Mouse (Mus musculus) ES-E14 (cell line): ENCODE results near the gene Nmnat1. TPM values are rescaled to one million over a fixed set of nuclear protein-coding genes. Genes with fewer than 3 reads are reported as not detected.

Experiments
- DNase-seq: peaks from one replicate; pipeline ENCODE4 v3.0.0-alpha.2; 2013; ENCODE audit warnings: low read depth, low spot score
- H3K27ac ChIP-seq: 2 replicates; pipeline ENCODE4 v1.5.1; 2012; ENCODE audit warnings: low read depth, mild to moderate bottlenecking, low read length, moderate library complexity, mixed read lengths; ENCODE audit not compliant: poor library complexity, insufficient read depth, severe bottlenecking
- H3K36me3 ChIP-seq: 2 replicates; pipeline ENCODE4 v1.6.1; 2012; ENCODE audit warnings: mild to moderate bottlenecking, low read length, moderate library complexity, mixed read lengths; ENCODE audit not compliant: control insufficient read depth, poor library complexity, insufficient read depth, severe bottlenecking
- H3K4me1 ChIP-seq, 2 experiments: fragments of 150-350 bp in 1 of 2; sonication (generic) in 1 of 2; 2 replicates each; pipeline ENCODE4 v1.6.1; 2012; ENCODE audit warnings: low read length in 2 of 2, mild to moderate bottlenecking in 1 of 2, mixed read lengths in 1 of 2; ENCODE audit not compliant: control insufficient read depth in 2 of 2, insufficient read depth in 2 of 2, poor library complexity in 1 of 2
- H3K4me3 ChIP-seq, 2 experiments: fragments of 150-350 bp in 1 of 2; sonication (generic) in 1 of 2; 2 replicates each; pipeline ENCODE4 v1.5.1; 2012; ENCODE audit warnings: low read length in 2 of 2, low read depth in 1 of 2, mild to moderate bottlenecking in 1 of 2, mixed read lengths in 1 of 2; ENCODE audit not compliant: insufficient read depth in 1 of 2, poor library complexity in 1 of 2, severe bottlenecking in 1 of 2
- H3K9ac ChIP-seq: 2 replicates; pipeline ENCODE4 v1.6.1; 2012; ENCODE audit warnings: low read depth, mild to moderate bottlenecking, low read length, mixed read lengths; ENCODE audit not compliant: poor library complexity, insufficient read depth, severe bottlenecking
- H3K9me3 ChIP-seq: fragments of 150-350 bp; sonication (generic); 2 replicates; pipeline ENCODE4 v1.6.1; 2012; ENCODE audit warnings: low read depth, mild to moderate bottlenecking, low read length; ENCODE audit not compliant: control insufficient read depth, insufficient read depth
- CHD2 ChIP-seq: IDR thresholded peaks from 2 replicates; pipeline ENCODE4 v1.6.1; 2014; ENCODE audit warnings: mild to moderate bottlenecking, low read depth, low read length, inconsistent platforms
- HCFC1 ChIP-seq: IDR thresholded peaks from 2 replicates; pipeline ENCODE4 v1.6.1; 2012; ENCODE audit warnings: low read length, inconsistent platforms, borderline replicate concordance; ENCODE audit not compliant: insufficient read depth
- MAFK ChIP-seq: IDR thresholded peaks from 2 replicates; pipeline ENCODE4 v1.6.1; 2014; ENCODE audit warnings: mild to moderate bottlenecking, low read depth, low read length, inconsistent platforms; ENCODE audit not compliant: insufficient read depth
- ZC3H11A ChIP-seq: IDR thresholded peaks from 2 replicates; pipeline ENCODE4 v1.6.1; 2012; ENCODE audit warnings: low read depth, mild to moderate bottlenecking, inconsistent platforms, low read length, borderline replicate concordance
- ZNF384 ChIP-seq: IDR thresholded peaks from 2 replicates; pipeline ENCODE4 v1.6.1; 2012; ENCODE audit warnings: low read depth, low read length, inconsistent platforms
- in situ Hi-C, 2 experiments: fragments of 600-800 bp; cut with MboI; formaldehyde crosslinking; loops; one replicate each; pipeline ENCODE4 v1.15.1; 2025; ENCODE audit warnings: low sequenced_read_pairs in 2 of 2, inconsistent platforms in 1 of 2; ENCODE audit not compliant: unreplicated experiment in 2 of 2
- total RNA-seq: library from RNA; depleted of rRNA; stranded (reverse); fragments of 300-350 nt; gene quantifications from 2 replicates; pipeline ENCODE4 v1.2.3, GENCODE M21; 2012

The Nmnat1 gene
- total RNA-seq, 1 experiment = 11.0 TPM

- peaks cover 1 to 12% of the 10 kb centered on the region in 2 experiments; a peak in 1 of 4 replicates for H3K4me1 ChIP-seq
- in situ Hi-C loops = no loop called here
- H3K9ac ChIP-seq = no peak overlapping the region
- no peaks in the 10 kb centered on the region for H3K36me3 ChIP-seq
- DNase-seq = no peak
- H3K4me3 ChIP-seq = no peak overlapping the region
- TF ChIP-seq CHD2 (no peak), ZC3H11A (no peak), ZNF384 (no peak), HCFC1 (no peak), MAFK (no peak)
- no peaks in the 10 kb centered on the region for H3K9me3 ChIP-seq
- H3K27ac ChIP-seq = no peak overlapping the region
Observed at GRCm38 (mm10) chr4:149525811-149526210, 40.8 kb upstream of the Nmnat1 start.

DNA sequence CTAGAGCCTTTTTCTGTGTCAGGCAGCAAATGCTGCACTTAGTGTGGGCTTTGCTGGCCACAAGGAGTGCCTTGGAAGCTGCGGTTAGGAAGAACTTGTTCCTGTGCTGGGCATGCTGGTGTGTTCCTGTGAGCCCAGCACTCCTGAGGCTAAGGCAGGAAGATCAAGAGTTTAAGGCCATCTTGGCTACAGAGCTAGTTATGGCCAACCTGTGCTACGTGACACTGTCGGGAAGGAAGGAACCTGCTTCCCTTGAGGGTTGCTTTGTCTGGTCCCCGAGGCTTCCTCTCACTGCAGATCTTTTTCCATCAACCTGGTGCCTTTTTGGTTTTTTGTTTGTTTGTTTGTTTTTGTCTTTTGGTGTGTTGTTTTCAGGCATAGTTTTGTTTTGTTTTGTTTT is 40.2 kb upstream of the Nmnat1 start:
- TF ChIP-seq ZNF384 (no peak), ZC3H11A (no peak), HCFC1 (no peak), CHD2 (no peak), MAFK (no peak)
- Histone ChIP-seq H3K9me3 (no peaks in the 10 kb centered on the region), H3K9ac (no peak overlapping the region), H3K27ac (no peak overlapping the region), H3K36me3 (no peaks in the 10 kb centered on the region), H3K4me3 (no peak overlapping the region), H3K4me1 (peaks cover 1 to 12% of the 10 kb centered on the region in 2 experiments; a peak in 1 of 4 replicates)
- DNase-seq = no peak
- in situ Hi-C loops = no loop called here

DNA sequence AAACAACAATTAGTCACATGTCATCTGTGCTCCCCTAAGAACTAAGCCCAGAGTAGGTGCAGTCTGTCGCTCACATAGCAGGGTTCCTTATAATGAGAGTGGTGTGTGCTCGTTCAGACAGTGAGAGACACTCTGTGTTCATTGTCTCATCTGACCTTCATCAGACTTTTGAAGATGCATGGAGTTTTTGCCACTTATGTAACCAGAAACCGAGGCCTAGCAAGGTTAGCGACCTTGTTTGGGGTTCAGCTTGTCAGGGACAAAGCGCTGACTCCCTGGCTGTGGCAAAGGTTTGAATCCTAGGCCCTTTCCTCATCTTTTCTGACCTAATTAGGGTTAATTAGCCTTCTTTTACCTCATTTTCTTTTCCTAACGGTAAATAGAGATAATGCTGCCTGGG is 39.0 kb upstream of the Nmnat1 start:
- DNase-seq = no peak
- H3K4me1 ChIP-seq = peaks cover 1 to 12% of the 10 kb centered on the region in 2 experiments; a peak in 1 of 4 replicates

DNA sequence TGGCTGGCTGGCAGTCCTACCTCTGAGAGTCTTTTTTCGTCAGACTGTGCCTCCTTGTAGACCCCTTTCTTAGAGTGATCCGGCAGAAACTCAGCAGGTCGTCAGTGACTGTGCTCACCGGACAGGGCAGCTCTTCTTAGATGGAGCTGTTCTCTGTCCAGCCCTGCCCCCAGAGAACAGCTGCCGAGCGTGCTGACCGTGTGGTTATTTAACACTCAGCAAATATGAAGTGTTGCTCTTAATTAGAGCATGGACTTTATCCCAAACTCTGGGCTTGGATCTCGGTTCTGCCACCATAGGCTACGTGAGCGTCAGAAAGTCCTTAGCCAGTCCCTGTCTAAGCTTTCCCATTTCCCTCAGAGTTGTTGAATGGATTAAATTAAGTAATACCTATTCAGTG is 36.3 kb upstream of the Nmnat1 start:
- Histone ChIP-seq H3K4me1 (peaks cover 1 to 6% of the 10 kb centered on the region in 2 experiments; a peak in 1 of 4 replicates), H3K36me3 (no peaks in the 10 kb centered on the region), H3K9me3 (no peaks in the 10 kb centered on the region), H3K4me3 (no peak overlapping the region), H3K9ac (no peak overlapping the region), H3K27ac (no peak overlapping the region)
- no peak for DNase-seq
- no peak for TF ChIP-seq CHD2
- TF ChIP-seq MAFK = no peak
- no peak for TF ChIP-seq ZNF384
- TF ChIP-seq ZC3H11A = no peak
- TF ChIP-seq HCFC1 = no peak
- in situ Hi-C loops = no loop called here

More for the DNA sequence above, 39.0 kb upstream of the Nmnat1 start:
- Histone ChIP-seq H3K27ac (no peak overlapping the region), H3K9me3 (no peaks in the 10 kb centered on the region), H3K36me3 (no peaks in the 10 kb centered on the region), H3K9ac (no peak overlapping the region), H3K4me3 (no peak overlapping the region)
- in situ Hi-C loops = no loop called here
- TF ChIP-seq MAFK (no peak), CHD2 (no peak), ZC3H11A (no peak), ZNF384 (no peak), HCFC1 (no peak)
